Mouse (Mus musculus) midbrain, embryonic 16.5 days (tissue): ENCODE measurements around the gene Cpa4. TPM values are rescaled to one million over a fixed set of nuclear protein-coding genes. Genes with fewer than 3 reads are reported as not detected.

ENCODE experiments used
- ATAC-seq: fragments of 200-750 bp; cut with Nextera tagmentation; 2 replicates; pipeline ENCODE4 v1.8.0; 2017; ENCODE audit warnings: moderate TSS enrichment
- H3K27ac ChIP-seq: fragments of 300-500 bp; sonication (generic); 2 replicates; pipeline ENCODE4 v1.5.1; 2014; ENCODE audit warnings: mild to moderate bottlenecking, low read length, mixed read lengths
- H3K27me3 ChIP-seq: fragments of 300-500 bp; sonication (generic); 2 replicates; pipeline ENCODE4 v1.6.1; 2014; ENCODE audit warnings: low read depth, low read length, mixed read lengths; ENCODE audit not compliant: control insufficient read depth, insufficient read depth
- H3K36me3 ChIP-seq: fragments of 300-500 bp; sonication (generic); 2 replicates; pipeline ENCODE4 v1.6.1; 2014; ENCODE audit warnings: mild to moderate bottlenecking, low read length, moderate library complexity, mixed read lengths; ENCODE audit not compliant: control insufficient read depth, insufficient read depth
- H3K4me1 ChIP-seq: fragments of 300-500 bp; sonication (generic); 2 replicates; pipeline ENCODE4 v1.6.1; 2014; ENCODE audit warnings: mild to moderate bottlenecking, low read length, mixed read lengths; ENCODE audit not compliant: control insufficient read depth, insufficient read depth
- H3K4me2 ChIP-seq: fragments of 300-500 bp; sonication (generic); 2 replicates; pipeline ENCODE4 v1.6.1; 2014; ENCODE audit warnings: mild to moderate bottlenecking, low read length, mixed read lengths
- H3K4me3 ChIP-seq: fragments of 300-500 bp; sonication (generic); 2 replicates; pipeline ENCODE4 v1.5.1; 2014; ENCODE audit warnings: low read depth, mild to moderate bottlenecking, low read length, moderate library complexity, mixed read lengths
- H3K9ac ChIP-seq: fragments of 300-500 bp; sonication (generic); 2 replicates; pipeline ENCODE4 v1.6.1; 2014; ENCODE audit warnings: low read depth, low read length, mixed read lengths
- H3K9me3 ChIP-seq: fragments of 300-500 bp; sonication (generic); replicated peaks from 2 replicates; pipeline ENCODE4 v1.6.1; 2014; ENCODE audit warnings: mild to moderate bottlenecking, low read length, mixed read lengths; ENCODE audit not compliant: control insufficient read depth, poor library complexity, severe bottlenecking
- WGBS: fragments of 180-500 bp; shearing (Covaris S2); extraction: QIAGEN DNeasy Blood & Tissue Kit; methylation state at CpG from one replicate; pipeline ENCODE4 v1.1.7; 2014; 5-methylcytosine and 5-hydroxymethylcytosine counted together
- polyA plus RNA-seq: library from polyadenylated mRNA; unstranded; fragments of >200 nt; fragmentation: Nextera tagmentation; extraction: Ambion mirVana; gene quantifications from 2 replicates; pipeline ENCODE4 v1.2.1, GENCODE M21; 2015

Cpa4 gene
- polyA plus RNA-seq = 1.0 and 1.4 TPM in 2 replicates

DNA sequence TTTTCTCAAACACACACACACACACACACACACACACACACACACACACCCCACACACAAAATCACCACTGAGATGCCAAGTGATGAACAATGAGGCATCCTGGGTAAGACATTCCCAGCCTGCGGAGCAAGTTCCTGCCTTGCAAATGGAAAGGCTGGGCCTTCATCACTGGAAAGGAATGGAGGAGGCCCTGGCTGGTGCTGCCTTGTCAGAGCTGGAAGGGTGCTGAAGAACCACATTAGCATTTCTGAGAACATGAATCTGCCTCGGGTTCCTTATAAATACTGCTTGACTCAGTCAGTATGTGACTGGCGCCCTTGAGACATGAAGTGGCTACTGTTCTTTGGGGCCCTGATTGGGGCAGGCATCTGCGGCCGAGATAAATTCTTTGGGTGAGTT, at the start of gene Cpa4:
Gene Cpa4, plus strand, starts transcription at position 301 of the 400 bp plus-strand sequence.
- H3K9ac ChIP-seq = no peak within 1 kb of the TSS
- H3K36me3 ChIP-seq = no peaks in the 10 kb centered on the region
- WGBS = 76% methylated on average over 5 of the region's 5 CpGs
- no peaks in the 10 kb centered on the region for H3K9me3 ChIP-seq
- H3K27me3 ChIP-seq = no peaks in the 10 kb centered on the region
- H3K4me1 ChIP-seq = peaks cover 7% of the 10 kb centered on the region; the same call in 1 of the 2 replicates
- H3K4me3 ChIP-seq = no peak within 1 kb of the TSS
- H3K27ac ChIP-seq = no peak within 1 kb of the TSS
- H3K4me2 ChIP-seq = no peak within 1 kb of the TSS
- no peak for ATAC-seq

DNA sequence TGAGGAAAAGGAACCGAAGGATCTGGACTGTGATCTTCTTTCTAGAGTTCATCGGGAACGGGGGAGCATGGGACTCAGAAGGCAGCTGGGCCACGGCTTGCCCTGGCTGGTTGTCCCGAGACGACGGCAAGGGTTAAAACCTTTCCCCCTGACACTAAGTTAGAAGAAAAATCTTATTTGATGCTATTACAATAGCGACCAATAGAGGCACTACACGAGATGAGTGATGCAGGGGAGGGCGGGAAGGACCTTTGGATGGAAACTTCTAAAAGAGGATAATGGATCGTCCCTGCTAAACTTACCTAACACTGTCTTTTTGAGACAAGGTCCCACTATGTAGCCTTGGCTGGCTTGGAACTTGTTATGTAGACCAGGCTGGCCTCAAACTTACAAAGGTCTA, 47.8 kb upstream of the Cpa4 start:
- no peak for ATAC-seq
- H3K4me3 ChIP-seq = no peak overlapping the region
- 69% methylated on average over 11 of the region's 11 CpGs for WGBS

DNA sequence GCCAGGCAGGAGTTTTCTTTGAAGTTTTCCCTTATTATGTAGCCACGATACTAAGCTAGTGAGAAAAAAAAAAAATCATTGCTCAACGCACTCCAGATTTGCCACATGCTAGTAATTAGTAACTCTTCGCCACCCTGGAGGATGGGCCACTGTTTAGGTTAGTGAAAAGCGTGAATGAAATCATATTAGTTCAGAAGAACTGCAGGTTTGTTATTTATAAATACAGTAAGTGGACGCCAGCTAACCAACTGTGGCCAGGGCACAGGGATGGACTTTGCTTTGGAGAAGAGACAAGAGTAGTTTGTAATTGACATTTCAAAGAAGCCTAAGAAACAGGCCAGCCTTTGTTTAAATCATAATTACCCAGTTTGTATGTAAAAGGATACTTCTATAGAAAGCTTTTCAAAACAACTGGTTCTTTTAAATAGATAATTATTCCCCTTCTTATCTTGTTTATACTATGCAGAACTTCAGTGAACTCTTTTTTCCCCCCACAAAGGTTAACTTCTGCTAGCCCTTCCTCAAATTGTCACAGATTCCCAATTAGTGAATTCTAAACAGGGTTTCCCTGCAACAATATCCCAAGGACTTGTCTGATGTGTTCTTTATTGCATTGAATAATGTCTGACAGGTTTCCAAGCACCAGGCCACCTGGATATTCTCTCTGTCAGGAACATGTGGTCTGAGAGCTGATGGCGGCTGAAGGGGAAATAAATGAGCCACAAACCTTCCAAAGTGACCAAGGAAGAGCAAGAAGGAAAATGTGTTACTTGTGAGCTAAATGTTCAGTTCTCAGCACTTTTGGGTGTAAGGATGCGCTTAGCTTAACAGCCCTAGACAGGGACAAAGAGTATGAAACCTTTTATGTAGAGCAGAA, 42.5 kb upstream of the Cpa4 start:
- WGBS = 50% methylated on average over 7 of the region's 7 CpGs
- Histone ChIP-seq H3K27ac (no peak overlapping the region), H3K9ac (no peak overlapping the region), H3K9me3 (no peaks in the 10 kb centered on the region), H3K27me3 (no peaks in the 10 kb centered on the region), H3K4me3 (no peak overlapping the region), H3K4me2 (no peak overlapping the region), H3K36me3 (no peaks in the 10 kb centered on the region), H3K4me1 (peaks cover 11% of the 10 kb centered on the region)
- no peak for ATAC-seq

More for the DNA sequence above, 47.8 kb upstream of the Cpa4 start:
- Histone ChIP-seq H3K4me1 (no peaks in the 10 kb centered on the region; the same call in 1 of the 2 replicates), H3K4me2 (no peak overlapping the region), H3K9ac (no peak overlapping the region), H3K9me3 (no peaks in the 10 kb centered on the region), H3K36me3 (no peaks in the 10 kb centered on the region), H3K27me3 (no peaks in the 10 kb centered on the region), H3K27ac (no peak overlapping the region)

DNA sequence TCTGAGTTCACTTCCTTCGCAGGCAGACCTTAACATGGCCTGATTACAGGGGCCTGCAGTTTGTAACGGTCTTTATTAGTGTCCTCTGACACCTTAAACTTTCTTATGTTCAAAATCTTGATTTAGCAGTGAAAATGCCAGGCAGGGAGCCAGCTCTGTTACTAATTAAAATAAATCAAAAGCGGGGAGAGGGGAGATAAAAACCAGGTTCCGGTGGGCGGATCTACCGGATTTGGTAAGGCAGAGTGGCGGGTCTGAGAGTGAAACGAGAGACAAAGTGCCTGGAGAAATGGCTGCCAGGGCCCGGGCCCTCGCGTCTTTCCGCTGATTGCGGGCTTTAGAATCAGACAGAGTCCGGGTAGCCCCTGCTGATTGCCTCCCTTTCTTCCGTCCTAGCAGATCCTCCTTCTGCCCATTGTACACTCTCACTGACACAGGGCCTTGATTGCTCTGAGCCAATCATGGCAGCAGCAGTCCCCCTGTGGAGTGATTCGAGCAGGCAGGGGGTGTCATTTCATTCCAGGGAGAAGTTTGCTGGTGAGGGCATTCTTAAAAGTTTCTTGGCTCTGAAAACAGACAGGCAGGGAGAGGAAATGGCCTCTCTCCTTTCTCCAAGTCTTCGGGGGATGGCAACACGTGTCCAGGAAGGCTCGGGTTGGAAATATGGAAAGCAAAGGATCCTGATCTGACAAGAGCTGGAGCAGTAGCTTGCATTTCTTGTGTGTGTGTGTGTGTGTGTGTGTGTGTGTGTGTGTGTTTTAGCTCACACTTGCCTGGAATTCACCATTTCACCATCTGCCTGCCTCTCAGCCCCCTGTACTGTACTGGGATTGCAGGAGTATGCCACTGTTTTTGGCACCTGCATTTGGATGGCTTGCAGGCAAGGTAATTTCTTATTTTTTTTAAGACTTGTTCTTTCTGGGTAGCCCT, 41.3 kb upstream of the Cpa4 start:
- H3K4me1 ChIP-seq = peaks cover 11% of the 10 kb centered on the region
- H3K4me2 ChIP-seq = peak overlapping the region; percentile 40
- ATAC-seq = peak; percentile 60; the same call in 1 of the 2 replicates
- no peaks in the 10 kb centered on the region for H3K36me3 ChIP-seq
- H3K9ac ChIP-seq = 0 out of 2 replicates have a peak overlapping the region, but pooled peaks have one; percentile 23
- WGBS = 13% methylated on average over 19 of the region's 19 CpGs
- H3K9me3 ChIP-seq = no peaks in the 10 kb centered on the region
- no peaks in the 10 kb centered on the region for H3K27me3 ChIP-seq
- H3K4me3 ChIP-seq = no peak overlapping the region
- peak overlapping the region; percentile 66 for H3K27ac ChIP-seq

DNA sequence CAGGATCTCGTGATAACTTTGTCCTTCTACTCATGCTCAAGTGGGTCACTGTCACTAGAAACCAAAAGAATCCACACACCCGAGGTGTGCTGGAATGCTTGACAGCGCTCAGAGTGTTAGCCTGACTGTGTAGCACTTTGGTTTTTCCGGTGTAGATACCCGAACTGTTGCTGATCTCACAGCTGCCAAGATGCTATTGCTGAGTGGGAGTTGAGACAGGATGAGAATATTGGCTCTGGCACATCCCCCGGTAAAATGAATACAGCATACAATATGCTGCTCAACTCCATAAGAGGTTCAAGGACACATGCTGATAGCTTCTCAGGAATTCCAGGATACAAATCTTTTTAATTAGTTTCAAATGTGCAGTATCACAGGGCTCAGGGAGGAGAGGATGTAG, 39.4 kb upstream of the Cpa4 start:
- H3K36me3 ChIP-seq = no peaks in the 10 kb centered on the region
- 67% methylated on average over 6 of the region's 6 CpGs for WGBS
- H3K27ac ChIP-seq = no peak overlapping the region
- H3K4me2 ChIP-seq = no peak overlapping the region
- no peak overlapping the region for H3K4me3 ChIP-seq
- ATAC-seq = no peak
- H3K27me3 ChIP-seq = no peaks in the 10 kb centered on the region
- no peak overlapping the region for H3K9ac ChIP-seq
- H3K9me3 ChIP-seq = no peaks in the 10 kb centered on the region
- H3K4me1 ChIP-seq = peaks cover 11% of the 10 kb centered on the region

DNA sequence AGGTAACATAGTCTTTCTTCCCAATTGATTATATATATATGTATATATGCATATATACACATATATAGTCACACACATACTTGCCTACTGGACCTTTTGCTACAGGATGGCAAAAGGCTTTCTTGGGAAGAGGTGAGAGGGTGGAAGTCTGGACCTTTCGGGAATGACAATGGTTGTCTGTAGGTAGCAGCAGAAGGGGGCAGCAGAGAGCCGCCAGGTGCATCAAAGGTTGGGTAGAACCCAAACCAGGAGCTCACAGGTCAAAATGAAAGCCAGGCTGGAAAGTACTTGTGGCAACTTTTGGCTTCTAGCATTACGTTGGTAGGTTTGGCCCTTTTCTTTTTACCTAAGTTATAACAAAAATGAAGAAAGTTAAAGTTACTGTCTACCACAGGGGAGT, 32.8 kb upstream of the Cpa4 start:
- H3K27ac ChIP-seq = no peak overlapping the region
- H3K36me3 ChIP-seq = no peaks in the 10 kb centered on the region
- H3K9ac ChIP-seq = no peak overlapping the region
- H3K4me3 ChIP-seq = no peak overlapping the region
- no peaks in the 10 kb centered on the region for H3K27me3 ChIP-seq
- ATAC-seq = no peak
- no peaks in the 10 kb centered on the region for H3K9me3 ChIP-seq
- no peak overlapping the region for H3K4me2 ChIP-seq
- no peaks in the 10 kb centered on the region for H3K4me1 ChIP-seq
- 52% methylated on average over 3 of the region's 3 CpGs for WGBS

DNA sequence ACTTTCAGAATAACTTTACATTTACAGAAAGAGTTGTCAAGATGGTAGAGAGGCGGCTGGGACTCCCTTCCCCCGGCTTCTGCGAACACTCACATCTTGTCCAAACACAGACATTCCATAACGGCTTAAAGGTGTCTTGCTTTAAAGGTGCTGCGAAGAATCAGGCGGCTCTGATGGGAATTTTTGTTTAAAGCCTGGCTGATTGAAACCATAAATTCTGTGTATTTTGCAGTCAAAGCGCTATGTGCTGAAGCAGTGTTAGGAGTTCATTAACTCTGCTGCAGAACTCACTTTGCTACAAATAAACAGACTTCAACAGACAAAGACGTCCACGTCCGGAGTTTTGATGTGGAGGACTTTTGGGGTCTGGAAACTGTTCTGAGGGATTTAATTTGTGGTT, 29.9 kb upstream of the Cpa4 start:
- 67% methylated on average over 10 of the region's 10 CpGs for WGBS
- no peak for ATAC-seq
- H3K4me2 ChIP-seq = no peak overlapping the region

DNA sequence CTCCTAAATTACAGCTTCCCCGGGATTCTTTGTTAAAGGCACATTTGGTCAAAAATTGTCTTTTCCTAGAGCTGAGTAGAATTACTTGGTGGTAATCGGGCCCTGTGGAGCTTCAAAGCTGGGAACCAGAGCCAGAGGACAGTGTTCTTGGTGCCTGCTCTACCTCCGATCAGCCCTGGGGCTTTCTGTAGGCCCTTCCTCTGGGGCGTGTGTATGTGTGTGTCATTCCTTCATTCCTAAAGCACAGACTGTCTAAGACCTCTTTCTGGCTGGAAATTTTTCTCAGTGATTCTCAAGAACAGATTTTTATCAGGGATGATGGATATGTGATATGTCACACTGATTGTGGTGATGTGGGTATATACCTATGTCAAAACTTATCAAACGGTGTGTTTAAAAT, 29.4 kb upstream of the Cpa4 start:
- no peak overlapping the region for H3K9ac ChIP-seq
- no peak overlapping the region for H3K4me3 ChIP-seq
- H3K9me3 ChIP-seq = no peaks in the 10 kb centered on the region
- no peaks in the 10 kb centered on the region for H3K36me3 ChIP-seq
- WGBS = 84% methylated on average over 5 of the region's 5 CpGs
- ATAC-seq = no peak
- no peaks in the 10 kb centered on the region; the same call in 1 of the 2 replicates for H3K4me1 ChIP-seq
- no peak overlapping the region for H3K27ac ChIP-seq
- no peaks in the 10 kb centered on the region for H3K27me3 ChIP-seq
- H3K4me2 ChIP-seq = no peak overlapping the region

More for the DNA sequence above, 29.9 kb upstream of the Cpa4 start:
- H3K9me3 ChIP-seq = no peaks in the 10 kb centered on the region
- H3K4me3 ChIP-seq = no peak overlapping the region
- no peak overlapping the region for H3K9ac ChIP-seq
- H3K27me3 ChIP-seq = no peaks in the 10 kb centered on the region
- no peak overlapping the region for H3K27ac ChIP-seq
- no peaks in the 10 kb centered on the region for H3K36me3 ChIP-seq
- H3K4me1 ChIP-seq = no peaks in the 10 kb centered on the region; the same call in 1 of the 2 replicates
